In the genomic region with DNA sequence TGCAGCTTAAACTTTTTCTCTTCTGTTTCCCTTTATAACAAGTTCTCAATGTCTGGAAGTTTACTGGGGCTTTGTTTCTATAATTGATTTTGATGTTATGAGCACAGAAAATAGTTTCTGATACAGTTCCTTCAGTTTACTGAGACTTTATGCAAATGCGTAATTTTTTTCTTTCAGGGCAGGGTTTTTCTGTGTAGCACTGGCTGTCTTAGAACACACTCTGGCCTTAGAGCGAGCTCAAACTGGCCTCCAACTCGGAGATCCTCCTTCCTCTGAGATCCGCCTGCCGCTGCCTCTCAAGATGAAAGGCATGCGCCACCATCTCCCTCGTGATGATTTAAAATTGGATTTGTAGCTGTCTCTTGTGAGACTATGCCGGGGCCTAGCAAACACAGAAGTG, we compare ENCODE assay signal across 29 mouse cellular contexts. TPM values are rescaled to one million over a fixed set of nuclear protein-coding genes. Genes with fewer than 3 reads are reported as not detected.
"Had no signal": no experiment of that assay in that cellular context is flagged by ENCODE, and none has a peak within 500 bp of the region (broad histone marks: within the 10 kb centered on the region; RNA-seq: fewer than 3 reads in every experiment).

No protein-coding gene starts in this region.

- H3K9ac ChIP-seq: embryonic facial prominence, embryonic 12.5 days; embryonic facial prominence, embryonic 13.5 days; embryonic facial prominence, embryonic 15.5 days; forebrain, embryonic 12.5 days; forebrain, embryonic 13.5 days; forebrain, embryonic 15.5 days; forebrain, postnatal 0 days had no signal

- H3K27ac ChIP-seq: embryonic facial prominence, embryonic 10.5 days; embryonic facial prominence, embryonic 12.5 days; embryonic facial prominence, embryonic 13.5 days; embryonic facial prominence, embryonic 15.5 days; forebrain, embryonic 10.5 days; forebrain, embryonic 12.5 days; forebrain, embryonic 13.5 days; forebrain, embryonic 15.5 days; gastrocnemius, adult 2 months; heart, adult 2 months had no signal

- DNase-seq: cerebellum, adult 9-10 months; cerebellum, adult 9-11 months; cerebellum, postnatal 10 days; cerebellum, postnatal 14 days; cerebellum, postnatal 25 days; cerebellum, postnatal 36 days; embryo, embryonic 11 days; forebrain, postnatal 0 days; gastrocnemius, adult 2 months; gastrocnemius, postnatal 10 days; gastrocnemius, postnatal 14 days; gastrocnemius, postnatal 25 days; gastrocnemius, postnatal 36 days; heart, adult 11 months; heart, adult 18-20 months; heart, adult 2 months had no signal

- ATAC-seq: forebrain, embryonic 13.5 days; forebrain, embryonic 14.5 days; forebrain, embryonic 15.5 days; forebrain, embryonic 16.5 days; forebrain, postnatal 0 days had no signal

- H3K4me2 ChIP-seq: embryonic facial prominence, embryonic 12.5 days; embryonic facial prominence, embryonic 13.5 days; embryonic facial prominence, embryonic 15.5 days; forebrain, embryonic 12.5 days; forebrain, embryonic 13.5 days; forebrain, embryonic 15.5 days had no signal

- H3K4me3 ChIP-seq: embryonic facial prominence, embryonic 10.5 days; embryonic facial prominence, embryonic 12.5 days; embryonic facial prominence, embryonic 13.5 days; embryonic facial prominence, embryonic 15.5 days; erythroblast, embryonic 14.5 days; forebrain, embryonic 10.5 days; forebrain, embryonic 12.5 days; forebrain, embryonic 13.5 days; forebrain, embryonic 15.5 days; gastrocnemius, adult 2 months; heart, adult 2 months had no signal

- H3K9me3 ChIP-seq: embryonic facial prominence, embryonic 10.5 days; embryonic facial prominence, embryonic 12.5 days; embryonic facial prominence, embryonic 13.5 days; embryonic facial prominence, embryonic 15.5 days; forebrain, embryonic 10.5 days; forebrain, embryonic 12.5 days; forebrain, embryonic 13.5 days; forebrain, embryonic 15.5 days had no signal

- H3K27me3 ChIP-seq: embryonic facial prominence, embryonic 12.5 days; embryonic facial prominence, embryonic 13.5 days; embryonic facial prominence, embryonic 15.5 days; forebrain, embryonic 12.5 days; forebrain, embryonic 13.5 days; forebrain, embryonic 15.5 days had no signal

RNA-seq across cellular contexts. Expression of a gene that starts 6.8 kb away (rescaled TPM):
- total RNA-seq: common myeloid progenitor, adult 5-6 weeks; granulocyte monocyte progenitor cell, adult 5-6 weeks had no signal
- polyA plus RNA-seq: erythroblast, embryonic 14.5 days had no signal
